Mouse (Mus musculus) cerebellum, adult 2 months (tissue): Measurements from ENCODE around the gene Cnot6l.

Source experiments
- CTCF ChIP-seq: fragments of 200-500 bp; IDR thresholded peaks from 2 replicates; pipeline ENCODE4 v1.5.1; 2011; ENCODE audit warnings: low read depth, mild to moderate bottlenecking, control low read depth, low read length, moderate library complexity, borderline replicate concordance; ENCODE audit not compliant: insufficient read depth
- POLR2A ChIP-seq: fragments of 200-500 bp; IDR thresholded peaks from 2 replicates; pipeline ENCODE4 v1.6.1; 2011; ENCODE audit warnings: low read length, control low read depth, borderline replicate concordance; ENCODE audit not compliant: insufficient read depth

- TF ChIP-seq CTCF (no peak), POLR2A (no peak)
Measured at GRCm38 (mm10) chr5:96170443-96170842, 6.5 kb upstream of the Cnot6l start.
